Mouse (Mus musculus) MEL (cell line): Measurements from ENCODE around the gene Tmem150c. TPM values are rescaled to one million over a fixed set of nuclear protein-coding genes. Genes with fewer than 3 reads are reported as not detected.

Experiments
- DNase-seq: peaks from one replicate; pipeline ENCODE4 v3.0.0; 2011; ENCODE audit warnings: low read depth, low spot score
- H3K27ac ChIP-seq: 2 replicates; pipeline ENCODE4 v1.5.1; 2012; ENCODE audit warnings: low read depth, mild to moderate bottlenecking, control low read depth, low read length, moderate library complexity; ENCODE audit not compliant: control insufficient read depth
- H3K27me3 ChIP-seq, 2 experiments: fragments of 150-350 bp in 1 of 2; sonication (generic) in 1 of 2; 2 replicates each; pipeline ENCODE4 v1.6.1; 2012; ENCODE audit warnings: low read length in 2 of 2, mild to moderate bottlenecking in 2 of 2, improper control_type of control experiment in 1 of 2, moderate library complexity in 1 of 2; ENCODE audit not compliant: insufficient read depth in 2 of 2, control insufficient read depth in 1 of 2
- H3K36me3 ChIP-seq, 2 experiments: 2 replicates each; pipeline ENCODE4 v1.6.1; 2012 to 2014; ENCODE audit warnings: low read length in 2 of 2, improper control_type of control experiment in 1 of 2, inconsistent platforms in 1 of 2, mild to moderate bottlenecking in 1 of 2; ENCODE audit not compliant: insufficient read depth in 2 of 2, control insufficient read depth in 1 of 2
- H3K4me1 ChIP-seq, 2 experiments: fragments of 150-350 bp in 1 of 2; sonication (generic) in 1 of 2; 2 replicates each; pipeline ENCODE4 v1.6.1; 2012; ENCODE audit warnings: low read length in 2 of 2, improper control_type of control experiment in 1 of 2, mild to moderate bottlenecking in 1 of 2; ENCODE audit not compliant: insufficient read depth in 2 of 2, control insufficient read depth in 1 of 2
- H3K4me3 ChIP-seq, 2 experiments: fragments of 150-350 bp in 1 of 2; sonication (generic) in 1 of 2; 2 replicates each; pipeline ENCODE4 v1.5.1; 2012; ENCODE audit warnings: low read depth in 2 of 2, low read length in 2 of 2, mild to moderate bottlenecking in 2 of 2, moderate library complexity in 2 of 2, control low read depth in 1 of 2, improper control_type of control experiment in 1 of 2; ENCODE audit not compliant: control insufficient read depth in 1 of 2, insufficient read depth in 1 of 2
- H3K79me2 ChIP-seq: 2 replicates; pipeline ENCODE4 v1.6.1; 2012; ENCODE audit warnings: mild to moderate bottlenecking, low read length, moderate library complexity; ENCODE audit not compliant: control insufficient read depth, poor library complexity, insufficient read depth
- H3K9ac ChIP-seq: 2 replicates; pipeline ENCODE4 v1.6.1; 2012; ENCODE audit warnings: low read depth, mild to moderate bottlenecking, control low read depth, low read length, moderate library complexity; ENCODE audit not compliant: control insufficient read depth, poor library complexity, severe bottlenecking
- H3K9me3 ChIP-seq: fragments of 150-350 bp; sonication (generic); replicated peaks from 2 replicates; pipeline ENCODE4 v1.6.1; 2012; ENCODE audit warnings: mild to moderate bottlenecking, low read length, improper control_type of control experiment, moderate library complexity; ENCODE audit not compliant: insufficient read depth
- BHLHE40 ChIP-seq: IDR thresholded peaks from 2 replicates; pipeline ENCODE4 v1.6.1; 2012; ENCODE audit warnings: low read depth, mild to moderate bottlenecking, inconsistent platforms, low read length, improper control_type of control experiment, borderline replicate concordance
- CHD2 ChIP-seq: IDR thresholded peaks from 2 replicates; pipeline ENCODE4 v1.6.1; 2011; ENCODE audit warnings: low read length, improper control_type of control experiment
- CTCF ChIP-seq, 3 experiments: IDR thresholded peaks in 2 of 3; conservative IDR thresholded peaks in 1 of 3; 2 replicates each; pipeline ENCODE4 v1.5.1; 2011 to 2012; ENCODE audit warnings: low read length in 3 of 3, low read depth in 2 of 3, mild to moderate bottlenecking in 2 of 3, improper control_type of control experiment in 1 of 3, inconsistent platforms in 1 of 3, mixed read lengths in 1 of 3, moderate library complexity in 1 of 3; ENCODE audit not compliant: control insufficient read depth in 1 of 3, insufficient read depth in 1 of 3, poor library complexity in 1 of 3, severe bottlenecking in 1 of 3
- ELF1 ChIP-seq: IDR thresholded peaks from 2 replicates; pipeline ENCODE4 v1.6.1; 2014; ENCODE audit warnings: low read depth, mild to moderate bottlenecking, inconsistent platforms, low read length, improper control_type of control experiment, moderate library complexity
- GATA1 ChIP-seq: IDR thresholded peaks from 2 replicates; pipeline ENCODE4 v1.6.1; 2011; ENCODE audit warnings: low read depth, low read length, improper control_type of control experiment
- HCFC1 ChIP-seq: IDR thresholded peaks from 2 replicates; pipeline ENCODE4 v1.6.1; 2012; ENCODE audit warnings: low read depth, mild to moderate bottlenecking, inconsistent platforms, low read length, improper control_type of control experiment, moderate library complexity
- KAT2A ChIP-seq: conservative IDR thresholded peaks from 2 replicates; pipeline ENCODE4 v1.6.1; 2012; ENCODE audit warnings: low read depth, low read length, improper control_type of control experiment, inconsistent platforms
- MAZ ChIP-seq: IDR thresholded peaks from 2 replicates; pipeline ENCODE4 v1.6.1; 2012; ENCODE audit warnings: low read depth, mild to moderate bottlenecking, inconsistent platforms, low read length, improper control_type of control experiment
- MEF2A ChIP-seq: IDR thresholded peaks from 2 replicates; pipeline ENCODE4 v1.6.1; 2014; ENCODE audit warnings: low read depth, mild to moderate bottlenecking, inconsistent platforms, low read length, improper control_type of control experiment; ENCODE audit not compliant: poor library complexity, insufficient replicate concordance, severe bottlenecking; ENCODE audit errors: extremely low read depth
- MYB ChIP-seq: IDR thresholded peaks from 2 replicates; pipeline ENCODE4 v1.6.1; 2011; ENCODE audit warnings: mild to moderate bottlenecking, low read depth, low read length, improper control_type of control experiment
- NELFE ChIP-seq: IDR thresholded peaks from 2 replicates; pipeline ENCODE4 v1.6.1; 2011; ENCODE audit warnings: low read depth, low read length, improper control_type of control experiment
- NRF1 ChIP-seq: IDR thresholded peaks from 2 replicates; pipeline ENCODE4 v1.6.1; 2014; ENCODE audit warnings: low read depth, mild to moderate bottlenecking, inconsistent platforms, low read length, improper control_type of control experiment, moderate library complexity; ENCODE audit not compliant: poor library complexity, insufficient read depth, severe bottlenecking
- POLR2AphosphoS5 ChIP-seq: IDR thresholded peaks from 2 replicates; pipeline ENCODE4 v1.6.1; 2012; ENCODE audit warnings: low read depth, borderline replicate concordance, mild to moderate bottlenecking, inconsistent platforms, low read length, moderate library complexity, mixed read lengths
- TCF12 ChIP-seq: IDR thresholded peaks from 2 replicates; pipeline ENCODE4 v1.6.1; 2014; ENCODE audit warnings: low read depth, mild to moderate bottlenecking, inconsistent platforms, low read length, improper control_type of control experiment, moderate library complexity
- USF2 ChIP-seq, 2 experiments: IDR thresholded peaks; 2 replicates each; pipeline ENCODE4 v1.6.1; 2011 to 2012; ENCODE audit warnings: improper control_type of control experiment in 2 of 2, low read length in 2 of 2, borderline replicate concordance in 1 of 2, inconsistent platforms in 1 of 2, low read depth in 1 of 2, mild to moderate bottlenecking in 1 of 2; ENCODE audit not compliant: insufficient read depth in 1 of 2
- ZC3H11A ChIP-seq: IDR thresholded peaks from 2 replicates; pipeline ENCODE4 v1.6.1; 2012; ENCODE audit warnings: low read depth, mild to moderate bottlenecking, inconsistent platforms, low read length, improper control_type of control experiment
- ZNF384 ChIP-seq: IDR thresholded peaks from 2 replicates; pipeline ENCODE4 v1.6.1; 2012; ENCODE audit warnings: low read depth, mild to moderate bottlenecking, inconsistent platforms, low read length, improper control_type of control experiment
- polyA plus RNA-seq, 2 experiments: library from polyadenylated mRNA; stranded (reverse) in 1 of 2; unstranded in 1 of 2; fragments of >175 nt in 1 of 2; fragments of >200 nt in 1 of 2; gene quantifications; 2 replicates each; pipeline versions ENCODE4 v1.2.1 to v1.2.4; 2012; ENCODE audit warnings: low replicate concordance in 2 of 2, low read depth in 1 of 2; ENCODE audit not compliant: insufficient read length in 2 of 2, insufficient read depth in 1 of 2, missing spikeins in 1 of 2
- total RNA-seq: library from RNA; depleted of rRNA; stranded (reverse); fragments of 300-350 nt; gene quantifications from 2 replicates; pipeline ENCODE4 v1.2.3, GENCODE M21; 2012

Gene Tmem150c
- total and polyA plus RNA-seq, 3 experiments: 0.04 to 0.06 TPM; not detected in 1

GRCm38 (mm10) chr5:100185895-100186294 is 26.3 kb upstream of the Tmem150c start:
- Histone ChIP-seq H3K9me3 (no peaks in the 10 kb centered on the region), H3K27me3 (no peaks in the 10 kb centered on the region; a peak in 1 of 4 replicates), H3K27ac (no peak overlapping the region), H3K9ac (no peak overlapping the region), H3K4me3 (no peak overlapping the region), H3K4me1 (no peaks in the 10 kb centered on the region), H3K36me3 (no peaks in the 10 kb centered on the region), H3K79me2 (no peaks in the 10 kb centered on the region)
- no peak for TF ChIP-seq GATA1
- DNase-seq: no peak

GRCm38 (mm10) chr5:100181011-100181410 is 21.4 kb upstream of the Tmem150c start:
- H3K9me3 ChIP-seq: no peaks in the 10 kb centered on the region
- DNase-seq: no peak
- H3K27ac ChIP-seq: no peak overlapping the region
- no peaks in the 10 kb centered on the region for H3K79me2 ChIP-seq
- no peak overlapping the region for H3K4me3 ChIP-seq
- no peaks in the 10 kb centered on the region for H3K4me1 ChIP-seq
- no peaks in the 10 kb centered on the region; a peak in 1 of 4 replicates for H3K27me3 ChIP-seq
- H3K9ac ChIP-seq: no peak overlapping the region
- no peaks in the 10 kb centered on the region for H3K36me3 ChIP-seq
- TF ChIP-seq CTCF (IDR thresholded peaks at IDR 0.05 in 2 of 3, conservative IDR thresholded peaks at IDR 0.05 in 1 of 3; ENCODE audit: control insufficient read depth in 1 of 3, insufficient read depth in 1 of 3, low read depth in 2 of 3, low read length in 3 of 3, poor library complexity in 1 of 3, severe bottlenecking in 1 of 3) (no peak), ZNF384 (no peak), TCF12 (no peak), MAZ (no peak), USF2 (IDR thresholded peaks at IDR 0.05; ENCODE audit: borderline replicate concordance in 1 of 2, insufficient read depth in 1 of 2, low read depth in 1 of 2, low read length in 2 of 2) (no peak), HCFC1 (no peak), POLR2AphosphoS5 (no peak), NELFE (no peak), ZC3H11A (no peak), ELF1 (no peak), KAT2A (no peak), NRF1 (no peak), CHD2 (no peak), MEF2A (no peak), BHLHE40 (no peak), MYB (no peak)
